Mouse (Mus musculus) neural tube, embryonic 14.5 days (tissue): Measurements from ENCODE around the gene Odf2. TPM values are rescaled to one million over a fixed set of nuclear protein-coding genes. Genes with fewer than 3 reads are reported as not detected.

Source experiments
- ATAC-seq: fragments of 200-750 bp; cut with Nextera tagmentation; 2 replicates; pipeline ENCODE4 v1.8.0; 2017; ENCODE audit warnings: low read depth, mild to moderate bottlenecking, moderate TSS enrichment, moderate library complexity
- H3K27ac ChIP-seq: fragments of 300-500 bp; sonication (generic); 2 replicates; pipeline ENCODE4 v1.5.1; 2014; ENCODE audit warnings: low read depth, mild to moderate bottlenecking, control low read depth, low read length, moderate library complexity, mixed read lengths
- H3K27me3 ChIP-seq: fragments of 300-500 bp; sonication (generic); 2 replicates; pipeline ENCODE4 v1.6.1; 2014; ENCODE audit warnings: low read length; ENCODE audit not compliant: control insufficient read depth, insufficient read depth
- H3K36me3 ChIP-seq: fragments of 300-500 bp; sonication (generic); 2 replicates; pipeline ENCODE4 v1.6.1; 2014; ENCODE audit warnings: low read length, mixed read lengths; ENCODE audit not compliant: control insufficient read depth, insufficient read depth
- H3K4me1 ChIP-seq: fragments of 300-500 bp; sonication (generic); 2 replicates; pipeline ENCODE4 v1.6.1; 2014; ENCODE audit warnings: low read length; ENCODE audit not compliant: control insufficient read depth, insufficient read depth
- H3K4me2 ChIP-seq: fragments of 300-500 bp; sonication (generic); 2 replicates; pipeline ENCODE4 v1.6.1; 2014; ENCODE audit warnings: mild to moderate bottlenecking, low read depth, low read length, control low read depth
- H3K4me3 ChIP-seq: fragments of 300-500 bp; sonication (generic); 2 replicates; pipeline ENCODE4 v1.5.1; 2014; ENCODE audit warnings: low read depth, low read length, control low read depth, mixed read lengths
- H3K9ac ChIP-seq: fragments of 300-500 bp; sonication (generic); replicated peaks from 2 replicates; pipeline ENCODE4 v1.6.1; 2014; ENCODE audit warnings: low read depth, mild to moderate bottlenecking, control low read depth, low read length, mixed read lengths
- H3K9me3 ChIP-seq: fragments of 300-500 bp; sonication (generic); 2 replicates; pipeline ENCODE4 v1.6.1; 2016; ENCODE audit warnings: low read length; ENCODE audit not compliant: control insufficient read depth
- WGBS: fragments of 180-500 bp; shearing (Covaris S2); extraction: QIAGEN DNeasy Blood & Tissue Kit; methylation state at CpG from one replicate; pipeline ENCODE4 v1.1.7; 2014; 5-methylcytosine and 5-hydroxymethylcytosine counted together
- microRNA-seq: library from miRNA; unstranded; fragments of <30 nt; microRNA quantifications from one replicate; pipeline ENCODE4, GENCODE M21; 2016
- polyA plus RNA-seq: library from polyadenylated mRNA; unstranded; fragments of >200 nt; fragmentation: Nextera tagmentation; extraction: Ambion mirVana; gene quantifications from 2 replicates; pipeline ENCODE4 v1.2.1, GENCODE M21; 2014

The Odf2 gene
- polyA plus RNA-seq, 1 experiment from 2014 or later: 68.6 TPM

DNA sequence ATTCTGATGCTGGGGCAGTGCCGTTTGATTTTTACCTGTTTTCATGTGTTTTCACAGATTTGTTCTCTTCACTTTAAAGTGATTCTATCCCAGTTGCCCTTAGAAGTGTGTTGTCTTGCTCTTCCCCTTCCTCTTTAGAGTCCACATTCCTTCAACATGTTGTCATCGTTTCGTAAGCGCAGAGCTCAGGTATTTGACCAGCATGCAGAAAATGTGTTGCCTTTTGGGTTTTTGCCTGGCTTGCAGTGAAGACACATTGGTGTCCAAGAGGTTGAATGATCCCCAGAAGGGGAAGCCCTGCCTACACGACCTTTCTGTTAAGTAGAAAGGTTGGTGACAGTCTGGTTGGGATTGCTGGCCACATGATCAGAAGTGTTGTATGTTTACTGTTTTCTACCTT lies 79.6 kb downstream of the Odf2 start:
- Histone ChIP-seq H3K27ac (no peak overlapping the region), H3K4me2 (peak overlapping the region; percentile 79; the same call in 1 of the 2 replicates), H3K36me3 (peaks cover 4% of the 10 kb centered on the region), H3K27me3 (no peaks in the 10 kb centered on the region), H3K4me1 (peaks cover 52% of the 10 kb centered on the region), H3K9me3 (no peaks in the 10 kb centered on the region), H3K4me3 (0 out of 2 replicates have a peak overlapping the region, but pooled peaks have one; percentile 0), H3K9ac (no peak overlapping the region)
- WGBS: 77% methylated on average over 5 of the region's 5 CpGs
- ATAC-seq: no peak

DNA sequence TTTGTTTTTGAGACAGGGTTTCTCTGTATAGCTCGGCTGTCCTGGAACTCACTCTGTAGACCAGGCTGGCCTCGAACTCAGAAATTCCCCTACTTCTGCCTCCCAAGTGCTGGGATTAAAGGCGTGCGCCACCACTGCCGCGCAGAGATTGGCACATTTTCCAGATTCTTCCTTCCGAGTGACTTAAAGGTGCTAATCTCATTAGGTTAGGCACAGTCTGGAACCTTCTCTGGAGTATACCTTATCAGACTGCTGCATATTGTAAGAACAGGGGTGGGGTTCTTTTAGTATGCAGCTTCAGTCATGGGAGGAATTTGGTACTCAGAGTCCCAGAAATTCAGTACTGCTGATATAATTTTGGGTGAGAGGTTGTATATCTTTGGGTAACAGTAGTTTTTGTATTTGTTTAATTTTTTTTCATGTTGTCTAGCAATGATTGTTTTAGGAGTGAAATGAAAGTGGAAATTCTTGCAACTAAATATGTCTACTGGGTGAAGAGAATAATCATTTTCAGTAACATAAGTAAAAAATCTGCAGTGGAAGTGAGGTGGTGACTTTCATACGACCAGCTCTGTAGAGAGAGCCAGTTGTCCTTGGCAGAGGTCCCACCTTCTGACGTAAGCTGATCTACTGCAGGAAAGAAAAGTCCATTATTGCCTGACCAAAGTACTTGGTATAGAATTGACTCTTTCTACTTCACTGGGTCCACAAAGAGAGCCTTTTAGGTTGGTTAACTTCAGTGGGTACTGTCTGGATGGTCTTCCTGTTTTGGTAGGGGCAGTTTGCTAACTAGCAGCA lies 83.0 kb downstream of the Odf2 start:
- no peak overlapping the region for H3K27ac ChIP-seq

DNA sequence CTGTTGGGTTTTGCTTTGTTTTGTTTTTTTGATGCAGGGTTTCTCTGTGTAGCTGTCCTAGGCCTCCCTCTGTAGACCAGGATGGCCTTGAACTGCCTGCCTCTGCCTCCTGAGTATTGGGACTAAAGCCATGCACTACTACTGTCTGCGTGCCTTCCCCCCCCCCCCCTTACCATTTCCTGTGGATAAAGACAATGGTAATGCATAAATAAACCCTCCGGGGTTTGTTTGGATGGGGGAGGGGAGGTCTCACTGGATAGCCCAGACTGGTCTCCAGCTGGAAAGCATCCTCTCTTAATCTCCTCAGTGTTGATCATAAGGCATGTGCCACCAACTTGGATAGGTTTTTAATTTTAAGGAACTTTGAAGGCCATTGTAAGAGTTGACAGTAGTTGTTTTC lies 84.5 kb downstream of the Odf2 start:
- Histone ChIP-seq H3K27me3 (no peaks in the 10 kb centered on the region), H3K4me1 (peaks cover 25% of the 10 kb centered on the region), H3K9me3 (no peaks in the 10 kb centered on the region), H3K27ac (no peak overlapping the region), H3K4me3 (no peak overlapping the region), H3K4me2 (no peak overlapping the region), H3K36me3 (peaks cover 11% of the 10 kb centered on the region), H3K9ac (no peak overlapping the region)
- no peak for ATAC-seq
- WGBS: 3% methylated on average over 2 of the region's 2 CpGs

More for the DNA sequence above, 83.0 kb downstream of the Odf2 start:
- H3K4me1 ChIP-seq: peaks cover 39% of the 10 kb centered on the region
- peaks cover 9% of the 10 kb centered on the region for H3K36me3 ChIP-seq
- H3K27me3 ChIP-seq: no peaks in the 10 kb centered on the region
- no peaks in the 10 kb centered on the region for H3K9me3 ChIP-seq
- WGBS: 78% methylated on average over 9 of the region's 9 CpGs
- no peak overlapping the region for H3K4me2 ChIP-seq
- ATAC-seq: no peak
- no peak overlapping the region for H3K4me3 ChIP-seq
- H3K9ac ChIP-seq: no peak overlapping the region

DNA sequence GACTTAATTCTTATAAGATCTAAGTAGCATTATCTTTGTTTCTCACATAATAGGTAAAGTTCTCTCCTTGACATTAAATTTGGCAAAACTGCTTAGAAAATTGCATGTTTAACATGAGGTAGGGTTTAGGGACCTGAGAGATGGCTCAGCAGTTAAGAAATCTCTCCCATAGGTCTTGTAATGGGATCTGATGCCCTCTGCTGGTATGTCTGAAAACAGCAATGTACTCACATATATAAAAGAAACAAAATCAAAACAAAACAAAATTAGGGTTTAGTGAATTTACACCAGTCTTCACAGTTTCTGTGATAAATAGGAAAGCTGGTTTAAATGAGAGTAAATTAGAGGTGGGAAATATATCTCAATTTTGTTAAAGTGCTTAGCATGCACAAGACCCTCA lies 88.3 kb downstream of the Odf2 start:
- Histone ChIP-seq H3K9ac (no peak overlapping the region), H3K4me2 (no peak overlapping the region), H3K27me3 (no peaks in the 10 kb centered on the region), H3K4me3 (no peak overlapping the region), H3K4me1 (peaks cover 5% of the 10 kb centered on the region; the same call in 1 of the 2 replicates), H3K36me3 (peaks cover 43% of the 10 kb centered on the region), H3K27ac (no peak overlapping the region), H3K9me3 (no peaks in the 10 kb centered on the region)
- ATAC-seq: no peak

DNA sequence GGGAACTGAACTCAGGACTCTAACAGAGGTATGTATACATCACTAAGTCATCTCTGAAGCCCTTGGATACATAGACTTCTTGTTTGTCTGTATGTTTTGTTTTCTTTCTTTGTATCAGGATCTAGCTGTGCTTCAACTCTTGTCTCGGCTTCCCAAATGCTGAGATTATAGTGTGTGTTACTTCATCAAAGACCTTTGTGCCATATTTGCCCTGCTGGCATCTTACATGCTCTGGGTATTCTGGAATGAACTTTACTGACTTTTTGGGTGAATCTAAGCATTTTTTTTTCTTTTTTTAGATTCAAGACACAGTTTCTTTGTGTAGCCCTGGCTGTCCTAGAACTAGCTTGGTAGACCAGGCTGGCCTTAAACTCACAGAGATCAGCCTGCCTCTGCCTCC lies 91.6 kb downstream of the Odf2 start:
- Histone ChIP-seq H3K9ac (no peak overlapping the region), H3K4me2 (no peak overlapping the region), H3K27me3 (no peaks in the 10 kb centered on the region), H3K4me3 (no peak overlapping the region), H3K9me3 (no peaks in the 10 kb centered on the region), H3K36me3 (peaks cover 74% of the 10 kb centered on the region), H3K4me1 (no peaks in the 10 kb centered on the region), H3K27ac (no peak overlapping the region)
- WGBS: 95% methylated on average over 1 of the region's 1 CpGs
- ATAC-seq: no peak

Small RNA genes within 50 kb of the gene (microRNA-seq; reads per million reads assigned to microRNA genes)
- not detected for gene Mir219a-2
- gene Mir219b: not detected

Other genes starting within 250 kb of the Odf2 start
- 0.31 TPM in 1 of 2 replicates, not detected in the other for gene Gm13420, start 137.5 kb upstream of the Odf2 start, polyA plus RNA-seq
- not detected in 2 replicates for gene Gm13547, start 129.9 kb upstream of the Odf2 start, polyA plus RNA-seq
- gene Coq4, start 101.7 kb upstream of the Odf2 start, polyA plus RNA-seq: 39.5 and 53.4 TPM in 2 replicates
- gene Trub2, start 100.7 kb upstream of the Odf2 start, polyA plus RNA-seq: 27.1 and 29.3 TPM in 2 replicates
- 35.8 and 37.6 TPM in 2 replicates for gene Slc27a4, start 86.6 kb upstream of the Odf2 start, polyA plus RNA-seq
- 21.8 and 24.6 TPM in 2 replicates for gene Urm1, start 69.1 kb upstream of the Odf2 start, polyA plus RNA-seq
- 21.4 and 22.9 TPM in 2 replicates for gene Cercam, start 20.1 kb upstream of the Odf2 start, polyA plus RNA-seq
- gene Gle1, start 46.2 kb downstream of the Odf2 start, polyA plus RNA-seq: 66.2 and 67.4 TPM in 2 replicates
- 381 and 422 TPM in 2 replicates for gene Sptan1, start 76.3 kb downstream of the Odf2 start, polyA plus RNA-seq
- gene Wdr34, start 159.7 kb downstream of the Odf2 start, polyA plus RNA-seq: 57.4 and 74.1 TPM in 2 replicates
- gene Set, start 168.2 kb downstream of the Odf2 start, polyA plus RNA-seq: 315 and 363 TPM in 2 replicates
- gene Pkn3, start 188.5 kb downstream of the Odf2 start, polyA plus RNA-seq: 0.70 and 1.5 TPM in 2 replicates
- gene Zdhhc12, start 204.4 kb downstream of the Odf2 start, polyA plus RNA-seq: 24.6 and 28.8 TPM in 2 replicates
- 16.0 and 20.9 TPM in 2 replicates for gene Zer1, start 235.4 kb downstream of the Odf2 start, polyA plus RNA-seq
- 20.3 and 23.6 TPM in 2 replicates for gene Tbc1d13, start 244.5 kb downstream of the Odf2 start, polyA plus RNA-seq